Mouse (Mus musculus): ENCODE results near the gene Adam10. TPM values are rescaled to one million over a fixed set of nuclear protein-coding genes. Genes with fewer than 3 reads are reported as not detected.

The Adam10 gene
- polyA plus RNA-seq, 1 experiment, result 21.7 TPM

GRCm38 (mm10) chr9:70827911-70828310 lies 149.1 kb downstream of the Adam10 start:
- no peak for DNase-seq
- peaks cover 2% of the 10 kb centered on the region; the same call in 1 of the 2 replicates for H3K4me1 ChIP-seq (ENCODE audit: control insufficient read depth, insufficient read depth, low read length)
- WGBS, result 84% methylated on average over 6 of the region's 6 CpGs
- no peak overlapping the region for H3K4me3 ChIP-seq (replicated peaks; ENCODE audit: extremely low read depth, low read depth, low read length)
- no peak for TF ChIP-seq POLR2A (IDR thresholded peaks at IDR 0.05; ENCODE audit: borderline replicate concordance, extremely low read depth, low read depth, low read length)
- TF ChIP-seq CTCF (IDR thresholded peaks at IDR 0.05; ENCODE audit: insufficient read depth, low read length), result no peak

Other genes with a start within 250 kb of the Adam10 start
- 40.4 and 41.9 TPM in 2 replicates for gene Rnf111, start 175.3 kb upstream of the Adam10 start, polyA plus RNA-seq (2012; rRNA removed)
- 5.8 and 9.0 TPM in 2 replicates for gene Sltm, start 136.2 kb upstream of the Adam10 start, polyA plus RNA-seq (2012; rRNA removed)
- gene Gm10642, start 22.7 kb upstream of the Adam10 start, polyA plus RNA-seq (2012; rRNA removed), result 0.76 and 0.98 TPM in 2 replicates
- gene Mindy2, start 21.8 kb upstream of the Adam10 start, polyA plus RNA-seq (2012; rRNA removed), result 12.0 and 21.8 TPM in 2 replicates